Mouse (Mus musculus): ENCODE data around the gene Nudt16l1. TPM values are rescaled to one million over a fixed set of nuclear protein-coding genes. Genes with fewer than 3 reads are reported as not detected.

The Nudt16l1 gene
- polyA plus RNA-seq, 1 experiment: 37.8 TPM

DNA sequence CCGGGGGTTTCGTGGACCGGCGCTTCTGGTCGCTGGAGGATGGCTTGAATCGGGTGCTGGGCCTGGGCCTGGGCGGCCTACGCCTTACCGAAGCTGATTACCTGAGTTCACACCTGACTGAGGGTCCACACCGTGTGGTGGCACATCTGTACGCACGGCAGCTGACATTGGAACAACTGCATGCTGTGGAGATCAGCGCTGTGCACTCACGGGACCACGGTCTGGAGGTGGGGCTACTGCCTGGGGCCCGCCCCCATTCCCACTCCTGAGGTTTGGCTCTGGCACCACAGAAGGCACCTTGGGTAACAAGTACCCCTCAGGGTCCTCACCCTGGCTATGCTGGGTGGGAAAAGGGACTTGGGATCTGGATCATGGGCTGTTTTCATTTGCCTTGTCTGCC is 851 bp downstream of the Nudt16l1 start:
- H3K4me1 ChIP-seq (ENCODE audit: control insufficient read depth, insufficient read depth, low read length): no peaks in the 10 kb centered on the region

DNA sequence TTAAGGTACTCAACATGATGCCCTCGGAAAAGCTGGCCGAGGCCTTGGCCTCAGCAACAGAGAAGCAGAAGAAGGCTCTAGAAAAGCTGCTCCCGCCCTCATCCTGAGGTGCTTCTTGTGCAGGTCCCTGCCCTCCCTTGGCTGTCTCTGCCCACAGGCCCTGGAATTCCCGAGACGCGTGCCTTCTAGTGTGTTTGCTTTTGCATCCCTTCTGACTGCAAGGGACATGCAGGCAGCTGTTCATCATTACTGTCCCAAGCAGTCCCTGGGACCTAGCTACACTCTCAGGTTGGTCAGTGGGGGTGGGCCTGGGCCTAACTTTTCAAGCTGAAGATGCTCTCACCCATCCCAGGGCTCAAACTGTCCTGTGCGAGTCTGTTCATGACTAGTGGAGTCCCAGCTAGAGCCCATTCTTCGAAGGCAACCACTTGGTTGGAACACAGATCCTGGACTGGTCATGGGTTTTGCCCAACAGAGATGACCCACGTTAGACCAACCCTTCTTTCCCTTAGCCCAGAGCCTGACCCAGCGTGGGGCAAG is 1.8 kb downstream of the Nudt16l1 start:
- Histone ChIP-seq H3K9ac (ENCODE audit: low read depth, poor library complexity, severe bottlenecking) (no peak overlapping the region), H3K9me3 (replicated peaks; ENCODE audit: control insufficient read depth, insufficient read depth, low read length, poor library complexity, severe bottlenecking) (no peaks in the 10 kb centered on the region), H3K27me3 (ENCODE audit: control insufficient read depth, insufficient read depth, low read length, poor library complexity, severe bottlenecking) (no peaks in the 10 kb centered on the region), H3K4me1 (ENCODE audit: control insufficient read depth, insufficient read depth, low read length) (no peaks in the 10 kb centered on the region), H3K36me3 (ENCODE audit: control insufficient read depth, insufficient read depth, low read length, poor library complexity, severe bottlenecking) (0 out of 2 replicates have a peak, but pooled peaks cover 2% of the 10 kb centered on the region), H3K27ac (ENCODE audit: insufficient read depth, low read length) (no peak overlapping the region), H3K4me3 (ENCODE audit: low read depth, low read length) (no peak overlapping the region)
- TF ChIP-seq CTCF (IDR thresholded peaks at IDR 0.05; ENCODE audit: low read depth, low read length): no peak
- TF ChIP-seq POLR2A (IDR thresholded peaks at IDR 0.05; ENCODE audit: insufficient read depth, low read length): no peak
- TF ChIP-seq EP300 (IDR thresholded peaks at IDR 0.05; ENCODE audit: insufficient read depth, low read depth, low read length): no peak

More for the DNA sequence above, 851 bp downstream of the Nudt16l1 start:
- Histone ChIP-seq H3K36me3 (ENCODE audit: control insufficient read depth, insufficient read depth, low read length, poor library complexity, severe bottlenecking) (0 out of 2 replicates have a peak, but pooled peaks cover 2% of the 10 kb centered on the region), H3K9me3 (replicated peaks; ENCODE audit: control insufficient read depth, insufficient read depth, low read length, poor library complexity, severe bottlenecking) (no peaks in the 10 kb centered on the region), H3K27me3 (ENCODE audit: control insufficient read depth, insufficient read depth, low read length, poor library complexity, severe bottlenecking) (no peaks in the 10 kb centered on the region), H3K4me3 (ENCODE audit: low read depth, low read length) (peak overlapping the region; percentile 88), H3K27ac (ENCODE audit: insufficient read depth, low read length) (no peak overlapping the region), H3K9ac (ENCODE audit: low read depth, poor library complexity, severe bottlenecking) (peak overlapping the region; percentile 77)
- no peak for TF ChIP-seq EP300 (IDR thresholded peaks at IDR 0.05; ENCODE audit: insufficient read depth, low read depth, low read length)
- TF ChIP-seq CTCF (IDR thresholded peaks at IDR 0.05; ENCODE audit: low read depth, low read length): no peak
- no peak for TF ChIP-seq POLR2A (IDR thresholded peaks at IDR 0.05; ENCODE audit: insufficient read depth, low read length)

DNA sequence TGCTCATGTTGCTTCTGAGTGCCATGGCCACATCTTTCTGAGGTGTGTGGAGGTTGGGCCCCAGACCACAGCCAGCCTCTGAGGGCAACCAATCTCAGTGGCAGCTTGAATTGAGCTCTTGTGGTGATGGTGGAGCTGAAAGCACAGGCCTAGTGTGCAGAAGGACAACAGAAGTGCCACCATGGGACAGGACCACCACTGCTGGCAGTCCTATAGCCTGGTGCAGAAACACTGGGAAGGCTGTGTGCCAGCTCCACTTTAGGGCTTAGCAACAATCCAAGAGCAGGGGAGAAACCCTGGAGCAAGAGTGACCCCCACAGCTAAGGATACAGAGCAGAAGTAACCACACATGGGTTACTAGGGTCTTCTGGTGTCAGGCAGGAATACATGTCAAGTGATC is 2.5 kb downstream of the Nudt16l1 start:
- no peak overlapping the region for H3K9ac ChIP-seq (ENCODE audit: low read depth, poor library complexity, severe bottlenecking)
- TF ChIP-seq CTCF (IDR thresholded peaks at IDR 0.05; ENCODE audit: low read depth, low read length): no peak
- no peak for TF ChIP-seq EP300 (IDR thresholded peaks at IDR 0.05; ENCODE audit: insufficient read depth, low read depth, low read length)
- no peak for TF ChIP-seq POLR2A (IDR thresholded peaks at IDR 0.05; ENCODE audit: insufficient read depth, low read length)
- no peaks in the 10 kb centered on the region for H3K9me3 ChIP-seq (replicated peaks; ENCODE audit: control insufficient read depth, insufficient read depth, low read length, poor library complexity, severe bottlenecking)
- H3K27ac ChIP-seq (ENCODE audit: insufficient read depth, low read length): no peak overlapping the region
- no peaks in the 10 kb centered on the region for H3K27me3 ChIP-seq (ENCODE audit: control insufficient read depth, insufficient read depth, low read length, poor library complexity, severe bottlenecking)
- H3K36me3 ChIP-seq (ENCODE audit: control insufficient read depth, insufficient read depth, low read length, poor library complexity, severe bottlenecking): 0 out of 2 replicates have a peak, but pooled peaks cover 5% of the 10 kb centered on the region
- no peaks in the 10 kb centered on the region for H3K4me1 ChIP-seq (ENCODE audit: control insufficient read depth, insufficient read depth, low read length)
- H3K4me3 ChIP-seq (ENCODE audit: low read depth, low read length): no peak overlapping the region

DNA sequence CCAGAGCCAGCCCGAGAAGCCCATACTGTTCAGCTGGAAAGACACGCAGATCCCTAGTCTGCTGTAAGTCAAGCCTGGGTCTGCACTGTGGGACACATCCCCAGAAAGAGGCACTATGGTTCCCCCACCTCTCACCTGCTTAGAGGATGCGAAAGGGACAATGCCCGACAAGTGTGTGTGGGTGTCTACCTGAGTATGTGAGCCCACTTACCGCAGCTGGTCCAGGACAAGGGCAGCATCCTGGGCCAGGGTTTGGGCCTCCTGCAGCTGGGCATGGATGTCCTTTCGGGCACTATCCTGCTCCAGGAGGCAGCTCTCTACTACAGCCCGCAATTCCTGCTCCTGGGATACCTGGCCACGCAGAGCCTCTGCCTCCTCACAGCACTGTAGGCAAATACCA is 4.3 kb downstream of the Nudt16l1 start:
- Histone ChIP-seq H3K36me3 (ENCODE audit: control insufficient read depth, insufficient read depth, low read length, poor library complexity, severe bottlenecking) (peaks cover 9% of the 10 kb centered on the region; the same call in 1 of the 2 replicates), H3K4me1 (ENCODE audit: control insufficient read depth, insufficient read depth, low read length) (no peaks in the 10 kb centered on the region), H3K9me3 (replicated peaks; ENCODE audit: control insufficient read depth, insufficient read depth, low read length, poor library complexity, severe bottlenecking) (no peaks in the 10 kb centered on the region), H3K27ac (ENCODE audit: insufficient read depth, low read length) (no peak overlapping the region), H3K4me3 (ENCODE audit: low read depth, low read length) (no peak overlapping the region), H3K9ac (ENCODE audit: low read depth, poor library complexity, severe bottlenecking) (no peak overlapping the region), H3K27me3 (ENCODE audit: control insufficient read depth, insufficient read depth, low read length, poor library complexity, severe bottlenecking) (no peaks in the 10 kb centered on the region)
- TF ChIP-seq POLR2A (IDR thresholded peaks at IDR 0.05; ENCODE audit: insufficient read depth, low read length) (no peak), CTCF (IDR thresholded peaks at IDR 0.05; ENCODE audit: low read depth, low read length) (no peak), EP300 (IDR thresholded peaks at IDR 0.05; ENCODE audit: insufficient read depth, low read depth, low read length) (no peak)

DNA sequence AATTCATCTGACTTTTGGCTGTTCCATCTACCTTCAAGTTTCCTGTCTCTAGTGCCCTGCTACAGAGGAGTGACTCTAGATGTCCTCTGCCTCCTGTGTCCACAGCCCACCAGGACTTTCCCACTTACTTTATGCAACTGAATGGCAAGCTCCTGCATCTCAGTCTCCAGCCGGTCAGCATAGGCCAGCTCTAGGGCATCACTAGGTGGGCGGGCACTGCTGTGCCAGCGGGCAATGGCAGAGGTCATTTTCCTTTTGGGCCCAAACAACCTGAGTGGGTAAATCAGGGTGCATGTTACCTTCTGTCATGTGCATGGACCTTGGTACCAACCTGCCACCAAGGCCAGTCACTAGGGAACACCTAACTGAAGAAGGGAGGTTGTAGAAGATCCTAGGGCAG is 4.9 kb downstream of the Nudt16l1 start:
- Histone ChIP-seq H3K27me3 (ENCODE audit: control insufficient read depth, insufficient read depth, low read length, poor library complexity, severe bottlenecking) (no peaks in the 10 kb centered on the region), H3K4me1 (ENCODE audit: control insufficient read depth, insufficient read depth, low read length) (no peaks in the 10 kb centered on the region), H3K27ac (ENCODE audit: insufficient read depth, low read length) (no peak overlapping the region), H3K9ac (ENCODE audit: low read depth, poor library complexity, severe bottlenecking) (no peak overlapping the region), H3K9me3 (replicated peaks; ENCODE audit: control insufficient read depth, insufficient read depth, low read length, poor library complexity, severe bottlenecking) (no peaks in the 10 kb centered on the region), H3K36me3 (ENCODE audit: control insufficient read depth, insufficient read depth, low read length, poor library complexity, severe bottlenecking) (peaks cover 9% of the 10 kb centered on the region; the same call in 1 of the 2 replicates), H3K4me3 (ENCODE audit: low read depth, low read length) (no peak overlapping the region)
- TF ChIP-seq POLR2A (IDR thresholded peaks at IDR 0.05; ENCODE audit: insufficient read depth, low read length): no peak
- no peak for TF ChIP-seq EP300 (IDR thresholded peaks at IDR 0.05; ENCODE audit: insufficient read depth, low read depth, low read length)
- TF ChIP-seq CTCF (IDR thresholded peaks at IDR 0.05; ENCODE audit: low read depth, low read length): no peak

DNA sequence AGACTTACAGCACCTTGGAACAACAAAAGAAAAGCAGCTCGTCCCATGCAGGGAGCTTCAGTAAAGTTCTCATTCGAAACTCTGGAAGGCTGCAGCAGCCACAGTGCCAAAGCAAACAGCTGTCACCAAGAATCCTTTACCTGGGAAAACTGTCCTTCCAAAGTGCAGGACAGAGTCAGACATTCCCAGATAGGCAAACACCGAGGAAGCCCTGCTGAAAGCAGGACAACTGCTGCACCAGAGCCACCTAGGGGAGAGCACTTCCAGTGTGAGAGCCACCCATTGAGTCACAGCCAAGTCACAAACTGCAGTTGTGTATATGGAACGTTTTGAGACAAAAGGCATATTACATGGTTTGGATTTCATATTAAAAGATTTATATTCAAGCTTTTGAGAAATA is 6.9 kb downstream of the Nudt16l1 start:
- Histone ChIP-seq H3K36me3 (ENCODE audit: control insufficient read depth, insufficient read depth, low read length, poor library complexity, severe bottlenecking) (peaks cover 9% of the 10 kb centered on the region; the same call in 1 of the 2 replicates), H3K9ac (ENCODE audit: low read depth, poor library complexity, severe bottlenecking) (no peak overlapping the region), H3K9me3 (replicated peaks; ENCODE audit: control insufficient read depth, insufficient read depth, low read length, poor library complexity, severe bottlenecking) (no peaks in the 10 kb centered on the region), H3K27me3 (ENCODE audit: control insufficient read depth, insufficient read depth, low read length, poor library complexity, severe bottlenecking) (no peaks in the 10 kb centered on the region), H3K4me1 (ENCODE audit: control insufficient read depth, insufficient read depth, low read length) (no peaks in the 10 kb centered on the region), H3K4me3 (ENCODE audit: low read depth, low read length) (no peak overlapping the region), H3K27ac (ENCODE audit: insufficient read depth, low read length) (no peak overlapping the region)
- no peak for TF ChIP-seq EP300 (IDR thresholded peaks at IDR 0.05; ENCODE audit: insufficient read depth, low read depth, low read length)
- no peak for TF ChIP-seq CTCF (IDR thresholded peaks at IDR 0.05; ENCODE audit: low read depth, low read length)
- no peak for TF ChIP-seq POLR2A (IDR thresholded peaks at IDR 0.05; ENCODE audit: insufficient read depth, low read length)

All from ES-Bruce4 (cell line).